Mouse (Mus musculus) adipocyte (in vitro differentiated cells): ENCODE measurements at regions not wholly inside any gene's neighbourhood (a gene's known extent, or its start where the extent isn't known, plus 50 kb on each side); places are given as distances from the start of the nearest gene placed in this dataset.
A peak's percentile ranks its signal among the peaks of the same experiment; 100 is the strongest.

ENCODE experiments used
- DNase-seq: peaks from one replicate; pipeline ENCODE4 v3.0.0-alpha.2; 2016; ENCODE audit warnings: low spot score

- DNase-seq, result no peak
Observed at GRCm38 (mm10) chr4:105912296-105912695, 122.6 kb downstream of the Gm12728 start.

GRCm38 (mm10) chr4:105914996-105915395 lies 125.3 kb downstream of the Gm12728 start:
- peak; percentile 45 for DNase-seq

GRCm38 (mm10) chr4:105916229-105916628 lies 126.6 kb downstream of the Gm12728 start:
- no peak for DNase-seq

GRCm38 (mm10) chr4:105924781-105925382 lies 135.2 kb downstream of the Gm12728 start:
- DNase-seq, result no peak

GRCm38 (mm10) chr4:105925506-105925905 lies 135.8 kb downstream of the Gm12728 start:
- DNase-seq, result no peak

- DNase-seq, result peak; percentile 30
Observed at GRCm38 (mm10) chr4:105929658-105930057, 140.0 kb downstream of the Gm12728 start.

GRCm38 (mm10) chr4:105934971-105935370 lies 145.3 kb downstream of the Gm12728 start:
- DNase-seq, result no peak

- DNase-seq, result no peak
Observed at GRCm38 (mm10) chr4:105936755-105937514, 147.3 kb downstream of the Gm12728 start.

- no peak for DNase-seq
Observed at GRCm38 (mm10) chr4:105937587-105937986, 147.9 kb downstream of the Gm12728 start.

- DNase-seq, result peak; percentile 82
Observed at GRCm38 (mm10) chr4:105938886-105939285, 149.2 kb downstream of the Gm12728 start.

GRCm38 (mm10) chr4:105939636-105940199 lies 150.0 kb downstream of the Gm12728 start:
- DNase-seq, result no peak

- no peak for DNase-seq
Observed at GRCm38 (mm10) chr4:105940891-105941290, 151.2 kb downstream of the Gm12728 start.

GRCm38 (mm10) chr4:105941785-105942184 lies 152.1 kb downstream of the Gm12728 start:
- DNase-seq, result peak; percentile 84

- peak; percentile 79 for DNase-seq
Observed at GRCm38 (mm10) chr4:105944962-105945361, 155.3 kb downstream of the Gm12728 start.

- DNase-seq, result no peak
Observed at GRCm38 (mm10) chr4:105945921-105946320, 156.3 kb downstream of the Gm12728 start.

- no peak for DNase-seq
Observed at GRCm38 (mm10) chr4:105948326-105948725, 158.7 kb downstream of the Gm12728 start.

- no peak for DNase-seq
Observed at GRCm38 (mm10) chr4:105952406-105952805, 162.7 kb downstream of the Gm12728 start.

GRCm38 (mm10) chr4:105956516-105956915 lies 166.8 kb downstream of the Gm12728 start:
- no peak for DNase-seq

GRCm38 (mm10) chr4:105958331-105958730 lies 168.7 kb downstream of the Gm12728 start:
- DNase-seq, result no peak

- no peak for DNase-seq
Observed at GRCm38 (mm10) chr4:105961686-105962360, 172.2 kb downstream of the Gm12728 start.

- DNase-seq, result no peak
Observed at GRCm38 (mm10) chr4:105962542-105962941, 172.9 kb downstream of the Gm12728 start.

- DNase-seq, result no peak
Observed at GRCm38 (mm10) chr4:105968324-105968723, 178.7 kb downstream of the Gm12728 start.

- peak; percentile 12 for DNase-seq
Observed at GRCm38 (mm10) chr4:105969628-105970027, 180.0 kb downstream of the Gm12728 start.
